Mouse (Mus musculus) mesoderm, embryonic 11.5 days (tissue): ENCODE measurements around the gene Ier5l.

Source experiments
- DNase-seq: peaks from one replicate; pipeline ENCODE4 v3.0.0-alpha.2; 2012; ENCODE audit warnings: low read depth, low spot score

Ier5l gene

GRCm38 (mm10) chr2:30441518-30442497 is 32.2 kb downstream of the Ier5l start:
- peak; percentile 99 for DNase-seq

- DNase-seq = peak; percentile 89
These were observed 33.1 kb downstream of the Ier5l start for GRCm38 (mm10) chr2:30440701-30441517.

- no peak for DNase-seq
These were observed 33.8 kb downstream of the Ier5l start for GRCm38 (mm10) chr2:30440211-30440700.

DNA sequence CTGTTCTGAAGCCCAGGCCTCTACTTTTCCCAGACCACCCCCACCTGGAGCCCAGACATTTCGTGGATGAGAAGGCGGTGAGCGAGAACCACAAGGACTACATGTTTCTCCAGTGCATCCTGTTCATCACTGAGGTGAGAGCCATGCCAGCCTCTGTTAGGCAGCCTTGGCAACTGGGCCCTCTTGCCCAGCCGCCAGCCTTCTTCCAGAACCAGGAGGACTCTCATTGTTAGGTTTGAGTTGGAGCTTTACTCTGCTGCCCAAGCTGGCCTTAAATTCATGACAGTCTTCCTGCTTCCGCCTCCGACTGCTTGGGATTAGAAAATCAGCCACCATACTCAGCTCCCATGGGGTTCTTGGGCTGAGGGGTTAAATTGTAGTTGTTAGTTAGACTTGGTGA is 34.4 kb downstream of the Ier5l start:
- no peak for DNase-seq

GRCm38 (mm10) chr2:30437791-30438190 is 36.2 kb downstream of the Ier5l start:
- DNase-seq = no peak

GRCm38 (mm10) chr2:30436809-30437208 is 37.2 kb downstream of the Ier5l start:
- no peak for DNase-seq

DNA sequence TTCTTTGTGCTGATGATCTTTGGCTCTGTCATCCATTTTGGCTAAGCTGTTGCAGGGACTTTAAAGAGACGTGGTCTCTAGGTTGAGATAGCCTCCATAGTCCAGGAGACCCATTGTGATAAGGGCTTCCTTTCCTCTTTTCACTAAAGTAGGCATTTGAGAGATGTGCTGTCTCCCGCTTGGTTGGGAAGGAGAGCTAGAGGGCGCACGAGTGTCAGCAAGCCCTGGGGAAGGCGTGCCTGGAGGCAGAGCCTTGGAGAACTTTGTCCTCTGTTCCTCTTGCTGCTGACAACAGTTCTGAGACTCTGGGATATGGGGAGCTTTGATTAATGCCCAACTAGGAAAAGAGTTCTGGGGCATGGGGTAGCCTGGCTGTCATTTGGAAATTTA is 37.9 kb downstream of the Ier5l start:
- no peak for DNase-seq

DNA sequence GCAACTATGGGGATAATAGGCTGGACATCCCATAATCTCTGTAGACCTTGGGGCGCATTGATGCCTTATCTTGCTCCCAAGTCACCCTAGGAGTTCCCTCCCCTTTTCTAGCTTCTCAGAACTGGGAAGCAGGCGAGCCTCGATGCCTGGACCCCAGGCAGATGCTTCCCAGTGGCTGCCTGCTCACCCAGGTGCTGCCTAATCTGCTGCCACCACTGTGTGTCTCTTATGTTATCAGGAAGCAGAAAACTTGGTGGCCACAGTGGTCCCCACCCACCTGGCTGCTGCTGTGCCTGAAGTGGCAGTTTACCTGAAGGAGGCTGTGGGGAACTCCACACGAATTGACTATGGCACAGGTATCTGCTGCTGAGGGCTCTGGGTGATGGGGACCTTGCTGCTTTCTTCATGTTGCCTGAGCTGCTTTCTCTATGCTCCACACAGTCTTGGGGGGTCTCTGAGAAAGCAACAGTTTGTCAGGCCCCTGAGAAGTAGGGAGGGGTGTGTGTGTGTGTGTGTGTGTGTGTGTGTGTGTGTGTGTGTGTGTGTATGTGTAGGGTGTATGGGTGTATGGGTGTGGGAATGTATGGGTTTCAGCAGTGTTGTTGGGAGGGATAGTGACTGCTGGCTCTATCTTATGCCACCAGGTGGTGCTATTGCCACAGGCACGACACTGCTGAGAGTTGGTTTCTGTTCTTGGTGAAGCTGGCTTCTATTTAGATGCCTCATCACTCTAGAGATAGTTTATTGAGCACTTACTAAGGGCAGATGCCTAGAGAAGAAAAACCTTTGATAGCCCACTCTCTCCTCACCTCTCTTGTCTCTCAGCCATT is 38.5 kb downstream of the Ier5l start:
- DNase-seq = peak; percentile 86

- DNase-seq = no peak
These were observed 44.9 kb downstream of the Ier5l start for GRCm38 (mm10) chr2:30429156-30429555.
